25 mouse cellular contexts compared by ENCODE assay signal in genomic region chr7:44537009-44537408, GRCm38 (mm10). TPM values are rescaled to one million over a fixed set of nuclear protein-coding genes. Genes with fewer than 3 reads are reported as not detected.
DNase-seq lines count a peak whose midpoint lies in the region; ATAC-seq and TF ChIP-seq lines count a peak whose summit lies in the region.
"Had no signal": no experiment of that assay in that cellular context is flagged by ENCODE, and none has a peak within 500 bp of the region (broad histone marks: within the 10 kb centered on the region; RNA-seq: fewer than 3 reads in every experiment).

No protein-coding gene starts in this region.

- no peak for DNase-seq in embryonic facial prominence, embryonic 14.5 days (ENCODE audit: low spot score)
- no peak for DNase-seq in embryonic facial prominence, embryonic 10.5 days (ENCODE audit: low spot score)
- no peak for DNase-seq in spleen, adult 2 months (ENCODE audit: low read depth in 1 of 2, low spot score in 2 of 2)
- DNase-seq in spleen, adult 12 weeks (ENCODE audit: low spot score), result no peak
- DNase-seq: adrenal gland, adult 2 months; adrenal gland, postnatal 36 days; gastrocnemius, postnatal 10 days; liver, embryonic 13.5 days; thymus, postnatal 4 days had no signal

- ATAC-seq in embryonic facial prominence, embryonic 14.5 days (ENCODE audit: low read depth), result no peak
- 0 out of 2 replicates have a peak, but pooled peaks have one; percentile 1 for ATAC-seq in heart, embryonic 16.5 days (replicated peaks; ENCODE audit: extremely low read depth, insufficient read depth, low FRiP score)
- ATAC-seq in heart, embryonic 12.5 days (ENCODE audit: insufficient number of reproducible peaks, low FRiP score), result no peak
- ATAC-seq in inflammation-experienced regulatory T-cells, adult 6 months, result no peak
- ATAC-seq: activated CD4-positive, CD25-positive, alpha-beta regulatory T cell, adult 4 months; CD4-positive, CD25-positive, alpha-beta regulatory T cell, adult 4 months; intestine, embryonic 16.5 days had no signal

- TF ChIP-seq POLR2A in spleen, adult 2 months (IDR thresholded peaks at IDR 0.05; ENCODE audit: low read depth, low read length), result no peak

- TF ChIP-seq CTCF in spleen, adult 2 months (IDR thresholded peaks at IDR 0.05; ENCODE audit: extremely low read depth, insufficient read depth, insufficient read length, insufficient replicate concordance), result no peak

- no peaks in the 10 kb centered on the region for H3K27me3 ChIP-seq in embryonic facial prominence, embryonic 14.5 days (replicated peaks; ENCODE audit: control insufficient read depth, insufficient read depth, low read length)
- no peaks in the 10 kb centered on the region for H3K27me3 ChIP-seq in embryonic facial prominence, embryonic 10.5 days (replicated peaks; ENCODE audit: low read depth, poor library complexity, severe bottlenecking)
- H3K27me3 ChIP-seq in heart, embryonic 16.5 days (ENCODE audit: control insufficient read depth, insufficient read depth, low read length), result no peaks in the 10 kb centered on the region
- no peaks in the 10 kb centered on the region for H3K27me3 ChIP-seq in heart, embryonic 12.5 days (replicated peaks)
- no peaks in the 10 kb centered on the region for H3K27me3 ChIP-seq in spleen, adult 2 months (ENCODE audit: control insufficient read depth, insufficient read depth, low read length)
- H3K27me3 ChIP-seq: hindbrain, embryonic 15.5 days; limb, embryonic 15.5 days; liver, embryonic 13.5 days; megakaryocyte, embryonic 14.5 days; midbrain, embryonic 12.5 days; neural tube, embryonic 12.5 days had no signal

- 82% methylated on average over 7 of the region's 7 CpGs for WGBS in embryonic facial prominence, embryonic 14.5 days
- WGBS in embryonic facial prominence, embryonic 10.5 days, result 87% methylated on average over 7 of the region's 7 CpGs
- WGBS in heart, embryonic 16.5 days, result 54% methylated on average over 7 of the region's 7 CpGs
- WGBS in heart, embryonic 12.5 days, result 77% methylated on average over 7 of the region's 7 CpGs
- 82% methylated on average over 7 of the region's 7 CpGs for WGBS in spleen, adult 2 months

- peaks cover 92% of the 10 kb centered on the region for H3K36me3 ChIP-seq in embryonic facial prominence, embryonic 14.5 days (ENCODE audit: control insufficient read depth, insufficient read depth, low read length)
- H3K36me3 ChIP-seq in embryonic facial prominence, embryonic 10.5 days (replicated peaks), result peaks cover 100% of the 10 kb centered on the region
- peaks cover 51% of the 10 kb centered on the region for H3K36me3 ChIP-seq in heart, embryonic 16.5 days (ENCODE audit: control insufficient read depth, insufficient read depth)
- H3K36me3 ChIP-seq in heart, embryonic 12.5 days, result peaks cover 94% of the 10 kb centered on the region
- peaks cover 45% of the 10 kb centered on the region for H3K36me3 ChIP-seq in spleen, adult 2 months (ENCODE audit: control insufficient read depth, insufficient read depth, low read length)

- no peaks in the 10 kb centered on the region for H3K4me1 ChIP-seq in embryonic facial prominence, embryonic 14.5 days (ENCODE audit: control insufficient read depth, insufficient read depth, low read length)
- no peaks in the 10 kb centered on the region; the same call in 1 of the 2 replicates for H3K4me1 ChIP-seq in embryonic facial prominence, embryonic 10.5 days
- H3K4me1 ChIP-seq in heart, embryonic 16.5 days (ENCODE audit: control insufficient read depth, insufficient read depth, low read length), result peaks cover 13% of the 10 kb centered on the region
- H3K4me1 ChIP-seq in heart, embryonic 12.5 days (replicated peaks), result no peaks in the 10 kb centered on the region
- peaks cover 32% of the 10 kb centered on the region; the same call in 1 of the 2 replicates for H3K4me1 ChIP-seq in spleen, adult 2 months (ENCODE audit: control insufficient read depth, insufficient read depth, insufficient read length)
- H3K4me1 ChIP-seq: heart, embryonic 10.5 days; hindbrain, embryonic 15.5 days; midbrain, embryonic 12.5 days; neural tube, embryonic 12.5 days had no signal

- no peaks in the 10 kb centered on the region for H3K9me3 ChIP-seq in embryonic facial prominence, embryonic 14.5 days (ENCODE audit: control insufficient read depth, low read length)
- H3K9me3 ChIP-seq in embryonic facial prominence, embryonic 10.5 days, result no peaks in the 10 kb centered on the region
- no peaks in the 10 kb centered on the region for H3K9me3 ChIP-seq in heart, embryonic 16.5 days (replicated peaks; ENCODE audit: control insufficient read depth, low read length)
- H3K9me3 ChIP-seq in heart, embryonic 12.5 days (replicated peaks), result no peaks in the 10 kb centered on the region
- H3K9me3 ChIP-seq: heart, embryonic 10.5 days; hindbrain, embryonic 15.5 days; limb, embryonic 10.5 days; limb, embryonic 15.5 days; liver, embryonic 13.5 days; megakaryocyte, embryonic 14.5 days; midbrain, embryonic 12.5 days; neural tube, embryonic 12.5 days had no signal

- no peak overlapping the region for H3K4me2 ChIP-seq in embryonic facial prominence, embryonic 14.5 days (ENCODE audit: low read depth, low read length)
- no peak overlapping the region for H3K4me2 ChIP-seq in heart, embryonic 16.5 days (ENCODE audit: low read depth, low read length)
- no peak overlapping the region for H3K4me2 ChIP-seq in heart, embryonic 12.5 days
- H3K4me2 ChIP-seq: hindbrain, embryonic 15.5 days; limb, embryonic 15.5 days; liver, embryonic 13.5 days; midbrain, embryonic 12.5 days; neural tube, embryonic 12.5 days had no signal

- H3K9ac ChIP-seq in embryonic facial prominence, embryonic 14.5 days (ENCODE audit: low read depth, low read length), result 0 out of 2 replicates have a peak overlapping the region, but pooled peaks have one; percentile 6
- H3K9ac ChIP-seq in heart, embryonic 16.5 days (ENCODE audit: low read length), result peak overlapping the region; percentile 14; the same call in 1 of the 2 replicates
- H3K9ac ChIP-seq in heart, embryonic 12.5 days, result no peak overlapping the region
- H3K9ac ChIP-seq: hindbrain, embryonic 15.5 days; limb, embryonic 15.5 days; liver, embryonic 13.5 days; midbrain, embryonic 12.5 days; neural tube, embryonic 12.5 days had no signal

- no peak overlapping the region for H3K4me3 ChIP-seq in embryonic facial prominence, embryonic 14.5 days (ENCODE audit: low read depth, low read length)
- H3K4me3 ChIP-seq in embryonic facial prominence, embryonic 10.5 days, result no peak overlapping the region
- H3K4me3 ChIP-seq in heart, embryonic 16.5 days (ENCODE audit: low read length), result no peak overlapping the region
- H3K4me3 ChIP-seq in heart, embryonic 12.5 days, result no peak overlapping the region
- no peak overlapping the region for H3K4me3 ChIP-seq in spleen, adult 2 months (ENCODE audit: extremely low read depth, insufficient read depth, insufficient read length)
- H3K4me3 ChIP-seq: heart, embryonic 10.5 days; hindbrain, embryonic 15.5 days; limb, embryonic 10.5 days; limb, embryonic 15.5 days; liver, embryonic 13.5 days; megakaryocyte, embryonic 14.5 days; midbrain, embryonic 12.5 days; myocyte; neural tube, embryonic 12.5 days had no signal

- no peak overlapping the region for H3K27ac ChIP-seq in embryonic facial prominence, embryonic 14.5 days (replicated peaks; ENCODE audit: low read depth, low read length)
- H3K27ac ChIP-seq in embryonic facial prominence, embryonic 10.5 days (replicated peaks), result no peak overlapping the region
- 0 out of 2 replicates have a peak overlapping the region, but pooled peaks have one; percentile 4 for H3K27ac ChIP-seq in heart, embryonic 16.5 days (ENCODE audit: low read length)
- no peak overlapping the region for H3K27ac ChIP-seq in heart, embryonic 12.5 days (ENCODE audit: poor library complexity, severe bottlenecking)
- peak overlapping the region; percentile 79; the same call in 1 of the 2 replicates for H3K27ac ChIP-seq in spleen, adult 2 months (ENCODE audit: insufficient read depth, low read length)
- H3K27ac ChIP-seq: heart, embryonic 10.5 days; hindbrain, embryonic 15.5 days; kidney, postnatal 0 days; limb, embryonic 10.5 days; limb, embryonic 15.5 days; liver, embryonic 13.5 days; midbrain, embryonic 12.5 days; neural tube, embryonic 12.5 days had no signal

RNA-seq across cellular contexts. Expression of gene Spib, which starts 5.1 kb away (rescaled TPM):
- polyA plus RNA-seq in embryonic facial prominence, embryonic 14.5 days (2014; fragmentation: Nextera tagmentation; extraction: Ambion mirVana), result 0.26 and 0.35 TPM in 2 replicates
- not detected in 2 replicates for polyA plus RNA-seq in embryonic facial prominence, embryonic 10.5 days (2016; fragmentation: Nextera tagmentation; extraction: Ambion mirVana)
- polyA plus RNA-seq in heart, embryonic 16.5 days (2015; fragmentation: Nextera tagmentation; extraction: Ambion mirVana), result 4.0 and 5.9 TPM in 2 replicates
- polyA plus RNA-seq in heart, embryonic 12.5 days (2016; fragmentation: Nextera tagmentation; extraction: Ambion mirVana), result 0.15 TPM in 1 of 2 replicates, not detected in the other
- 285 and 365 TPM in 2 replicates for polyA plus RNA-seq in spleen, adult 2 months (2012; rRNA removed)
- polyA plus RNA-seq in inflammation-experienced regulatory T-cells, adult 6 months (2017; shearing (Covaris generic)), result 1 to 10 TPM in 1 of 3 experiments, under 1 TPM in 2; 0.17 to 2.1 (median 0.86) TPM
- polyA plus RNA-seq: embryonic facial prominence, embryonic 11.5 days; hindbrain, embryonic 15.5 days; limb, embryonic 10.5 days; midbrain, embryonic 12.5 days; neural tube, embryonic 12.5 days had no signal

RNA-seq across cellular contexts. Expression of gene Pold1, which starts 11.6 kb away (rescaled TPM):
- 57.9 and 64.1 TPM in 2 replicates for polyA plus RNA-seq in embryonic facial prominence, embryonic 14.5 days (2014; fragmentation: Nextera tagmentation; extraction: Ambion mirVana)
- 164 and 171 TPM in 2 replicates for polyA plus RNA-seq in embryonic facial prominence, embryonic 10.5 days (2016; fragmentation: Nextera tagmentation; extraction: Ambion mirVana)
- 61.1 and 70.5 TPM in 2 replicates for polyA plus RNA-seq in heart, embryonic 16.5 days (2015; fragmentation: Nextera tagmentation; extraction: Ambion mirVana)
- polyA plus RNA-seq in heart, embryonic 12.5 days (2016; fragmentation: Nextera tagmentation; extraction: Ambion mirVana), result 63.1 and 68.1 TPM in 2 replicates
- polyA plus RNA-seq in spleen, adult 2 months (2012; rRNA removed), result 118 and 121 TPM in 2 replicates
- 10 to 100 TPM; 21.0 to 32.4 (median 21.4) TPM for polyA plus RNA-seq in inflammation-experienced regulatory T-cells, adult 6 months (2017; shearing (Covaris generic))

RNA-seq across cellular contexts. Expression of gene Mybpc2, which starts 12.6 kb away (rescaled TPM):
- polyA plus RNA-seq in embryonic facial prominence, embryonic 14.5 days (2014; fragmentation: Nextera tagmentation; extraction: Ambion mirVana), result 0.38 and 0.57 TPM in 2 replicates
- 0.04 and 0.08 TPM in 2 replicates for polyA plus RNA-seq in embryonic facial prominence, embryonic 10.5 days (2016; fragmentation: Nextera tagmentation; extraction: Ambion mirVana)
- polyA plus RNA-seq in heart, embryonic 16.5 days (2015; fragmentation: Nextera tagmentation; extraction: Ambion mirVana), result 4.5 and 4.6 TPM in 2 replicates
- polyA plus RNA-seq in heart, embryonic 12.5 days (2016; fragmentation: Nextera tagmentation; extraction: Ambion mirVana), result 0.94 and 1.2 TPM in 2 replicates
- polyA plus RNA-seq in spleen, adult 2 months (2012; rRNA removed), result 1.2 and 1.4 TPM in 2 replicates
- polyA plus RNA-seq in inflammation-experienced regulatory T-cells, adult 6 months (2017; shearing (Covaris generic)), result not detected
- polyA plus RNA-seq: activated CD4-positive, CD25-positive, alpha-beta regulatory T cell, adult 4 months; adrenal gland, adult 2 months; CD4-positive, CD25-positive, alpha-beta regulatory T cell, adult 4 months; embryonic facial prominence, embryonic 11.5 days; liver, embryonic 13.5 days had no signal

RNA-seq across cellular contexts. Expression of gene Nr1h2, which starts 16.7 kb away (rescaled TPM):
- polyA plus RNA-seq in embryonic facial prominence, embryonic 14.5 days (2014; fragmentation: Nextera tagmentation; extraction: Ambion mirVana), result 60.8 and 64.5 TPM in 2 replicates
- 75.0 and 77.6 TPM in 2 replicates for polyA plus RNA-seq in embryonic facial prominence, embryonic 10.5 days (2016; fragmentation: Nextera tagmentation; extraction: Ambion mirVana)
- polyA plus RNA-seq in heart, embryonic 16.5 days (2015; fragmentation: Nextera tagmentation; extraction: Ambion mirVana), result 64.3 and 73.5 TPM in 2 replicates
- polyA plus RNA-seq in heart, embryonic 12.5 days (2016; fragmentation: Nextera tagmentation; extraction: Ambion mirVana), result 54.7 and 55.3 TPM in 2 replicates
- 162 and 211 TPM in 2 replicates for polyA plus RNA-seq in spleen, adult 2 months (2012; rRNA removed)
- polyA plus RNA-seq in inflammation-experienced regulatory T-cells, adult 6 months (2017; shearing (Covaris generic)), result 10 to 100 TPM; 43.0 to 52.2 (median 49.9) TPM

RNA-seq across cellular contexts. Expression of gene Napsa, which starts 35.2 kb away (rescaled TPM):
- polyA plus RNA-seq in embryonic facial prominence, embryonic 14.5 days (2014; fragmentation: Nextera tagmentation; extraction: Ambion mirVana), result 1.7 and 2.8 TPM in 2 replicates
- polyA plus RNA-seq in embryonic facial prominence, embryonic 10.5 days (2016; fragmentation: Nextera tagmentation; extraction: Ambion mirVana), result 0.78 and 0.88 TPM in 2 replicates
- polyA plus RNA-seq in heart, embryonic 16.5 days (2015; fragmentation: Nextera tagmentation; extraction: Ambion mirVana), result 2.8 and 11.6 TPM in 2 replicates
- 0.12 TPM in 1 of 2 replicates, not detected in the other for polyA plus RNA-seq in heart, embryonic 12.5 days (2016; fragmentation: Nextera tagmentation; extraction: Ambion mirVana)
- polyA plus RNA-seq in spleen, adult 2 months (2012; rRNA removed), result 256 and 335 TPM in 2 replicates
- polyA plus RNA-seq in inflammation-experienced regulatory T-cells, adult 6 months (2017; shearing (Covaris generic)), result 1 to 10 TPM; 1.3 to 7.7 (median 3.2) TPM
- polyA plus RNA-seq: myocyte had no signal

Comparison
In these comparisons a context has a peak if more than half of its experiments do, and no peak if none do; other contexts are left out.
1. H3K27ac ChIP-seq: peak in heart, embryonic 16.5 days (single experiment) and spleen, adult 2 months (single experiment); none in embryonic facial prominence, embryonic 14.5 days (single experiment), embryonic facial prominence, embryonic 10.5 days (single experiment) and heart, embryonic 12.5 days (single experiment).
2. RNA of gene Spib, which starts 5.1 kb away (polyA plus RNA-seq): 285 to 365 TPM in spleen, adult 2 months; 4.0 to 5.9 TPM in heart, embryonic 16.5 days, 0.17 to 2.1 TPM in inflammation-experienced regulatory T-cells, adult 6 months, 0.26 to 0.35 TPM in embryonic facial prominence, embryonic 14.5 days, 0.15 TPM in heart, embryonic 12.5 days and not detected in embryonic facial prominence, embryonic 10.5 days; every median in the first group is over 10 times any median in the second.